Mouse (Mus musculus) limb, embryonic 11.5 days (tissue): Measurements from ENCODE around the gene Fam214a. TPM values are rescaled to one million over a fixed set of nuclear protein-coding genes. Genes with fewer than 3 reads are reported as not detected.
A peak's percentile ranks its signal among the peaks of the same experiment; 100 is the strongest.

Experiments
- ATAC-seq: fragments of 200-750 bp; cut with Nextera tagmentation; 2 replicates; pipeline ENCODE4 v1.8.0; 2017; ENCODE audit warnings: low read depth; ENCODE audit not compliant: insufficient number of reproducible peaks, low FRiP score, low TSS enrichment
- DNase-seq: peaks from one replicate; pipeline ENCODE4 v3.0.0-alpha.2; 2015; ENCODE audit warnings: low spot score
- H3K27ac ChIP-seq: fragments of 300-500 bp; sonication (generic); replicated peaks from 2 replicates; pipeline ENCODE4 v1.5.1; 2014; ENCODE audit warnings: low read depth, mild to moderate bottlenecking, low read length
- H3K27me3 ChIP-seq: fragments of 300-500 bp; sonication (generic); 2 replicates; pipeline ENCODE4 v1.6.1; 2014; ENCODE audit warnings: mild to moderate bottlenecking, low read length, mixed read lengths; ENCODE audit not compliant: control insufficient read depth, insufficient read depth
- H3K36me3 ChIP-seq: fragments of 300-500 bp; sonication (generic); 2 replicates; pipeline ENCODE4 v1.6.1; 2014; ENCODE audit warnings: mild to moderate bottlenecking, low read length, moderate library complexity, mixed read lengths; ENCODE audit not compliant: control insufficient read depth, insufficient read depth
- H3K4me1 ChIP-seq: fragments of 300-500 bp; sonication (generic); 2 replicates; pipeline ENCODE4 v1.6.1; 2014; ENCODE audit warnings: low read length, mixed read lengths; ENCODE audit not compliant: control insufficient read depth, insufficient read depth
- H3K4me2 ChIP-seq: fragments of 300-500 bp; sonication (generic); 2 replicates; pipeline ENCODE4 v1.6.1; 2014; ENCODE audit warnings: low read depth, mild to moderate bottlenecking, moderate library complexity; ENCODE audit not compliant: severe bottlenecking
- H3K4me3 ChIP-seq: fragments of 300-500 bp; sonication (generic); 2 replicates; pipeline ENCODE4 v1.5.1; 2014; ENCODE audit warnings: low read depth, low read length
- H3K9ac ChIP-seq: fragments of 300-500 bp; sonication (generic); 2 replicates; pipeline ENCODE4 v1.6.1; 2014; ENCODE audit warnings: mild to moderate bottlenecking, low read length
- H3K9me3 ChIP-seq: fragments of 300-500 bp; sonication (generic); 2 replicates; pipeline ENCODE4 v1.6.1; 2016; ENCODE audit warnings: low read length; ENCODE audit not compliant: control insufficient read depth
- WGBS: fragments of 180-500 bp; shearing (Covaris S2); extraction: QIAGEN DNeasy Blood & Tissue Kit; methylation state at CpG from one replicate; pipeline ENCODE4 v1.1.7; 2014; 5-methylcytosine and 5-hydroxymethylcytosine counted together
- polyA plus RNA-seq: library from polyadenylated mRNA; unstranded; fragments of >200 nt; fragmentation: Nextera tagmentation; extraction: Ambion mirVana; gene quantifications from 2 replicates; pipeline ENCODE4 v1.2.1, GENCODE M21; 2014

The Fam214a gene
- polyA plus RNA-seq, 1 experiment from 2014 or later = 7.6 TPM

DNA sequence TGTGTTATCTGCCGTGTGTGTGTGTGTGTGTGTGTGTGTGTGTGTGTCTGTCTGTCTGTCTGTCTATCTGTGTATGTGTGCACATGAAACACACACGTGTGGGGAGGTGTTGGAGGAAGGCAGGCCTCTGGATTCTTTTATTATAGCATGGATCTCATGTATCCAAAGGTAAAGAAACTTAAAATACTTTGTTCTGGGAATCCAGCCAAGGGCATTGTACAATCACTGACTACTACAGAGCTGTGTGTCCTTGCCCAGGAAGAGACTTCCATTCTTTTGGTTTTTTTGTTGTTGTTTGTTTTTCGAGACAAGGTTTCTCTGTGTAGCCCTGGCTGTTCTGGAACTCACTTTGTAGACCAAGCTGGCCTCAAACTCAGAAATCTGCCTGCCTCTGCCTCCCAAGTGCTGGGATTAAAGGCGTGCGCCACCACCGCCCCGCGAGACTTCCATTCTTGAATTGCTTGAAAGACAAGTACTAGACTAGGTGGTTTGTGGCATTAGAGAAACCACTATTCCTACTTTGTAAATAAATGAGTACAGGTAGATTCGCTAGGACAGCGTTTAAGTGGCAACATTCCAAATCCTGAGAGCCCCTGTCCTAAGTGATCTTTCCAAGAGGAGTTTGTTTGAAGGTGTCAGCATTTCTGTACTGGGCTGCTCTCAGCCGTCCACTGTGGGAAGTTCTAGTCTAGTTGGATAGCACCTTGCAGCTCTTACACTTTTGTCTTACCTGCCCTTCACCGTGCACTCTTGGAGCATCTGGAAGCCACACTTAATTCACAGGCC lies 18.7 kb downstream of the Fam214a start:
- 90% methylated on average over 12 of the region's 12 CpGs for WGBS
- DNase-seq = no peak

DNA sequence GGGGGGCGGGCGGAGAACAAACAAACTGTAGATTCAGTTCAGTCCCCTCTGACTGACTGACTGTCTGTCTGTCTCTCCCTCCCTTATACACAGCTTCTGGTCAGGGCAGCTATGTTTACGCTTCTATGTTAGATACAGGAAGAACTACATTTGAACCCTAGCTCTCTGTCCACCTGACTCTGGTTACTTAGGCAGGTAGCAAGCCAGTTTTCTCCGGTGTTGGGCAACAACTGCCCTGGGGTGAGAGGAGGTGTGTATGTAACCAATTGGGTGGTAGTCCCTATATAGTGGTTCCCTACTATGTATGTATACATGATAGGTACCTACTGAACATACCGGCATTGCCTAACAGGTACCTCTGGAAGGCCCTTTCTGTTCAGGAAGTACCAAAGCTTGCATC lies 20.1 kb downstream of the Fam214a start:
- Histone ChIP-seq H3K9me3 (no peaks in the 10 kb centered on the region), H3K4me2 (no peak overlapping the region), H3K36me3 (no peaks in the 10 kb centered on the region; the same call in 1 of the 2 replicates), H3K4me3 (no peak overlapping the region), H3K27ac (no peak overlapping the region), H3K27me3 (no peaks in the 10 kb centered on the region), H3K9ac (no peak overlapping the region), H3K4me1 (peaks cover 6% of the 10 kb centered on the region; the same call in 1 of the 2 replicates)
- DNase-seq (no peak), ATAC-seq (no peak)
- 92% methylated on average over 5 of the region's 5 CpGs for WGBS

More for the DNA sequence above, 18.7 kb downstream of the Fam214a start:
- H3K4me1 ChIP-seq = peaks cover 6% of the 10 kb centered on the region; the same call in 1 of the 2 replicates
- H3K4me2 ChIP-seq = no peak overlapping the region
- no peaks in the 10 kb centered on the region for H3K9me3 ChIP-seq
- no peaks in the 10 kb centered on the region for H3K27me3 ChIP-seq
- H3K4me3 ChIP-seq = no peak overlapping the region
- H3K36me3 ChIP-seq = no peaks in the 10 kb centered on the region; the same call in 1 of the 2 replicates
- ATAC-seq = no peak
- H3K27ac ChIP-seq = no peak overlapping the region
- no peak overlapping the region for H3K9ac ChIP-seq

DNA sequence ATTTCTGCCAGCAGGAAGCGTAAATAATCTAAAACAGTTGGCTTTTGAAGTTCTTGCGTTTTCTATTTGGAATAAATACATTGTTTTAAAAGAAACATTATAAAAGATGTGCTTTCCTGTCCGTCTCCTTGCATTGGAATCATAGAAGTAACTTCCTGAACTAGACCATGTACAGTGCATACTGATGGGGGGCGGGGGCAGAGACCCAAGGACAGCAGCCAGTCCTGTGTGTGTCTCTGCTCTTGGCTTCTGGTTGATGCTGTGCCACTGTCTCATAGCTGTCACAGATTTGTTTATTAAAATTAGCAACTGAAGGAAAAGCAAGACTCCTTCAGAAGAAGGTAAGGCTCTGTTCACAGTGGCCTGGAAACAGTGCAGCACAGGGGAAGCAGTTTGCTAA lies 20.5 kb downstream of the Fam214a start:
- Histone ChIP-seq H3K4me1 (peaks cover 6% of the 10 kb centered on the region; the same call in 1 of the 2 replicates), H3K9me3 (no peaks in the 10 kb centered on the region), H3K4me2 (no peak overlapping the region), H3K27me3 (no peaks in the 10 kb centered on the region), H3K36me3 (no peaks in the 10 kb centered on the region; the same call in 1 of the 2 replicates), H3K9ac (no peak overlapping the region), H3K4me3 (no peak overlapping the region), H3K27ac (no peak overlapping the region)
- 90% methylated on average over 4 of the region's 4 CpGs for WGBS
- DNase-seq = no peak
- no peak for ATAC-seq

DNA sequence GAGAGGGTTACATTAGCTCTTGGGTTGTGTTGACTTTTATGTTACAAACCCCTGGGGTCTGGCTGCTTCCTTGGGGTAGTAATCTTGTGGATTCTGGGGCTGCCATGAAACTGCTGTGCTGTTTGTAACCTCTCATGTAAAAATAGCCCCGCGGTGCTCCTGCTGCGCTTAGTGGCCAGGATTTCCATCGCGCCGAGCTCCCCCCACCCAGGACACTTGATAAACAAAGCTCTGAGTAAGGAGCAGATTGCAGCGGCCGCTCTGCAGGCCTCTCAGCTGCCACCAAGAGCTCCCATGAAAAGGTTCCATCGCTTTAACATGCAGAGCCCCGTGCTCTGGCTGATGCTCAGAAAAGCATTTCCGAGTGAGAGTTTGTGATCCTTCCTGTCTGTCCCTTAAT lies 22.1 kb downstream of the Fam214a start:
- Histone ChIP-seq H3K4me1 (peaks cover 6% of the 10 kb centered on the region; the same call in 1 of the 2 replicates), H3K4me3 (no peak overlapping the region), H3K4me2 (peak overlapping the region; percentile 24; the same call in 1 of the 2 replicates), H3K9ac (peak overlapping the region; percentile 18; the same call in 1 of the 2 replicates), H3K27me3 (no peaks in the 10 kb centered on the region), H3K27ac (no peak overlapping the region), H3K36me3 (no peaks in the 10 kb centered on the region; the same call in 1 of the 2 replicates), H3K9me3 (no peaks in the 10 kb centered on the region)
- WGBS = 7% methylated on average over 11 of the region's 11 CpGs
- no peak for ATAC-seq
- DNase-seq = peak; percentile 37

DNA sequence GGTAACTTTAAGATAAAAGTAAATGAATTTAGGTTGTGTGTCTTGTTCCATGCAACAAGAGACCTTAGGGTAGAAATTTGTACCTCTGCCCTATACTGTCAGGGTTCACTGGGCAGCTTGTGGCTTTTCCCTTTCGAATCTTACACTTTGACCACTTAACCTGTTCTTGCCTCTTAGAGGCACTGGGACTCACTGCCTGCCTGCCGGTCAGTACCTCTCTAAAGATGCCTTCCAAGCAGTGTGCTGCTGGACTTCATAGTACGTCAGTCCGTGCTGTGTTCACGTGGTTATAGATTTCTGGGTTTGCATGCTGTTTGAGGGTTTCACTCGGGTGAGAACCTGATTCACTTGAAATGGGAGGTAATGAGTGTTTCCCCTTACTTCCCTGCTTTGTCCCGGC lies 22.7 kb downstream of the Fam214a start:
- H3K4me3 ChIP-seq = peak overlapping the region; percentile 43
- peak overlapping the region; percentile 64 for H3K4me2 ChIP-seq
- no peaks in the 10 kb centered on the region for H3K27me3 ChIP-seq
- DNase-seq = peak; percentile 45
- H3K9ac ChIP-seq = peak overlapping the region; percentile 62
- ATAC-seq = 0 out of 2 replicates have a peak, but pooled peaks have one; percentile 11
- WGBS = 23% methylated on average over 7 of the region's 7 CpGs
- H3K9me3 ChIP-seq = no peaks in the 10 kb centered on the region
- peaks cover 6% of the 10 kb centered on the region; the same call in 1 of the 2 replicates for H3K4me1 ChIP-seq
- H3K27ac ChIP-seq = no peak overlapping the region
- H3K36me3 ChIP-seq = no peaks in the 10 kb centered on the region; the same call in 1 of the 2 replicates

DNA sequence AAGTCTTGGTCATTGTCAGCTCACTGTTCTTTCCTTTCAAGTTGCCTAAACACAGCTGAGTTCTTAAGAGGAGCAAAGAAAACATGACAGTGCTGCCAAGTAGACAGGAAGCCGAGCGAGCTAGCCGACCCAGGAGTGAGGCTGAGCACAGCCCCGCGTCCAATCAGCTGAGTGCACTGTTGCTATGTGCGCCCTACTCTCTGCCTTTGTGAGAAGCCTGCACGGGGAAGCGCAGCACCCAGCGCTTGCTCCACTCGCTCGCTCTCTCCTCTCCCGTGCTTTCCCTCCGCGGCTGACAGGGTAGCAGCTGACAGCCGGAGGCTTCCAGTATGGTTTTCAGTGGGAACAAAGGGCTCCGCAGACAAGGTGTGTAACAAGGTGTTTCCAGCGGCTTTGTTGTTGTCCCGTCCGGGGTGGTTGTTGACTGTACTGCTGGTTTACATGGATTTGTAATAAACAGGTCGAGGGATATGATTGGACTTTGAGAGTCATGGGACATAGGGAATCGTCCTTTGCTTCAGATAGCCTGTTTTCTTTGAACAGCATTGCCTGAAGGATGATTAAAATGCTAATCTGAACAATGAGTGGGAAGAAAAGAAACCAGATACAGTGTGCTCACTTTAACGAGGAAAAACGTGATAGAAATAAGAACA lies 23.4 kb downstream of the Fam214a start:
- Histone ChIP-seq H3K27me3 (no peaks in the 10 kb centered on the region), H3K4me2 (peak overlapping the region; percentile 64), H3K27ac (no peak overlapping the region), H3K4me3 (peak overlapping the region; percentile 43), H3K36me3 (no peaks in the 10 kb centered on the region; the same call in 1 of the 2 replicates), H3K9ac (peak overlapping the region; percentile 62), H3K4me1 (peaks cover 6% of the 10 kb centered on the region; the same call in 1 of the 2 replicates), H3K9me3 (no peaks in the 10 kb centered on the region)
- peak; percentile 88 for DNase-seq
- WGBS = under 1% methylated on average over 23 of the region's 23 CpGs
- peak; percentile 96 for ATAC-seq

DNA sequence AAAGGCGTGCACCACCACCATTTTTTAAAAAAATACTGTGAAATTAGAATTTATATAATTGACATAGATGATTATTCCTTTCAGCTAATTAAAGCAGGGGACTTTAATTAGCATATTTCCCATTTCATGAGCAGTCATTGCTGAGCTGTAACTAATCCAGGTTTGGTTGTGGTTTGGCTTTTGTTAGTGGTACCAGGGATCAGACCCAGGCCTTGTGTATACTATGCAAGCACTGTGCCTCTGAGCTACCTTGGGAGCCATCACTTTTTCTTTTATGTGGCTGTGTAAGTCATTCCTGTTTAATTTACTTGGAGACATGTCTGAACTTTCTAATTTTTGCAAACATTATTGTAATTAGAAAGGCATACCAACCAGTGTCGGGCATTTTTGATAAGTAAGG lies 24.6 kb downstream of the Fam214a start:
- DNase-seq (no peak), ATAC-seq (no peak)
- H3K27me3 ChIP-seq = no peaks in the 10 kb centered on the region
- peaks cover 6% of the 10 kb centered on the region; the same call in 1 of the 2 replicates for H3K4me1 ChIP-seq
- WGBS = 87% methylated on average over 2 of the region's 2 CpGs
- H3K27ac ChIP-seq = no peak overlapping the region
- H3K36me3 ChIP-seq = no peaks in the 10 kb centered on the region; the same call in 1 of the 2 replicates
- H3K4me3 ChIP-seq = no peak overlapping the region
- H3K4me2 ChIP-seq = no peak overlapping the region
- H3K9me3 ChIP-seq = no peaks in the 10 kb centered on the region
- no peak overlapping the region for H3K9ac ChIP-seq

DNA sequence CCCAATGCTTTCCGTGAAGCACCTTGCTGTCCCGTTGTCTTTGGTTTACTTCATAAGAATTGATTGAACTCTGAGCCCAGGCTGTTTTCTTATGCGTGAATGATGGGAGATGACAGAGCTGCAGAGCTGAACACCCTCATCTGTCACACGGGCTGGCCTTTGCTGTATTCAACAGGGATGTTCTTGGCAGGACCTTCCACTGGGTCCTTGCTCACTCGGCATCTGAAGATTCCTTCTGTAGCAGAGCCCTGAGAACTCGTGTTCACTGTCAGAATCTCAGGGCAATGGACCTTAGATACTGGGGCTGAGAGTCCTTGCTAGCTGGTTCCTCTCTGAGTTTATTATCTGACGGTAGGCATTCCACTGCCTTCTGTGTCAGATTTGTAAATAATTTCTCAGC lies 25.3 kb downstream of the Fam214a start:
- Histone ChIP-seq H3K27me3 (no peaks in the 10 kb centered on the region), H3K27ac (no peak overlapping the region), H3K4me1 (peaks cover 6% of the 10 kb centered on the region; the same call in 1 of the 2 replicates), H3K4me3 (no peak overlapping the region), H3K4me2 (no peak overlapping the region), H3K9me3 (no peaks in the 10 kb centered on the region), H3K36me3 (no peaks in the 10 kb centered on the region; the same call in 1 of the 2 replicates), H3K9ac (no peak overlapping the region)
- WGBS = 81% methylated on average over 7 of the region's 7 CpGs
- DNase-seq (no peak), ATAC-seq (no peak)
